Mouse (Mus musculus): ENCODE measurements at regions not wholly inside any gene's neighbourhood (a gene's known extent, or its start where the extent isn't known, plus 50 kb on each side); places are given as distances from the start of the nearest gene placed in this dataset.
A peak's percentile ranks its signal among the peaks of the same experiment; 100 is the strongest.

DNA sequence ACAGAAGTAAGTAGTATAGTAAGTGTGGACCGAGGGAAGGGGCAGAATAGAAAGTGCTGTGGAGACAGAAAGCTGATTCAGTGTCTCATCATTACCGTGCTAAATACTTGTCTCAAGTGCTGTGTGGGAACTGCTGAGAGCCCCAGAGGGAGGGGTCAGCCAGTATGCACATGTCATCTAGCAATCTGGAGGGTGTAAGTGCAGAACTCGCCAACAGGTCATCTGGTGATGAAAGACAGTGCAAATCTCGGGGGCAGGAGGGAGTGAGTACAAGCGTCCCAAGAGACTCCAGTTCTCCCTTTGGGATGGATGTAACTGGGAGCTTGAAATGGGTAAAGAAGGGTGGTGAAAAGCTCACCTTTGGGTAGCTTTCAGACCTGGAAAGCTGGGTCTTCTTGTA, 535.7 kb downstream of the Bcl11a start:
- DNase-seq, result no peak

- DNase-seq, result no peak
Observed at GRCm38 (mm10) chr11:24615436-24615835, 537.6 kb downstream of the Bcl11a start.

DNA sequence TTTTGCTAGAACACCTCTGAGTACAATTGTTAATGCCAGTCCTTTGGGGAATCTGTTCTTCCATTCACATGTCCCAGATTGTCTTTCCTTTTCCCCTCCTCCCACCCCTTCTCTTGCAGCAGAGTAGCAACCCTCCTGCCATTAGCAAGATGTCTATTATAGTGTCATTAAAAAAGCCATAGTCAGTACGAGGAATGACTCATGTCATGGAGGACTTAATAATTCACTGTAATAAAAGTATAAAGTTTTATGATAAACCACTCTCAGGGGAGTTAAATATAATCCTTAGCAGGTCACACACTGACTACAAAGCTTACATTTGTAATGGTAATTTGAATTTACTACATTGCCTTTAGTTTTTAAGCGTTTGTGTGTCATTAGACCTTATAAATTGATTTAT, 540.7 kb downstream of the Bcl11a start:
- DNase-seq, result no peak

- DNase-seq, result no peak
Observed at GRCm38 (mm10) chr11:24619021-24619420, 541.2 kb downstream of the Bcl11a start.

DNA sequence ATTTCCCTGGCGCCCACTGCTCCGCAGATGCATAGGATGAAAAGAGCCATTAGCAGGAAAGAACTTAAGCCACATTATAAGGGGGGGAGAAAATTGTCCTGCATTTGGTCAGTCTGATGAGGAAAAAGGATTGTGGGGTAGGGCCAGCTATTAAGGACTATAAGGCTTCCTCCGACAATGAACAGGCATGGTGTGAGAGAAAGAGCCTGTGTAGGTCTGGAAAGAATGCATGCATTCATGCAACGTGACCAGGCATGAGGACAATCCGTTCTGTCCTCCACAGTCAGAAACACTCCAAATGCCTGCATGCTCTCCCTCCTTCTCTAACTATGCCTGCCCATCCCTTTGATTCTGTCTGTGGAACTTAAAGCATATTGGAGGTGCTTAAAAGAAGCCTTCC, 550.8 kb downstream of the Bcl11a start:
- no peak for DNase-seq

GRCm38 (mm10) chr11:24629431-24629830, 551.6 kb downstream of the Bcl11a start:
- DNase-seq, result no peak

DNA sequence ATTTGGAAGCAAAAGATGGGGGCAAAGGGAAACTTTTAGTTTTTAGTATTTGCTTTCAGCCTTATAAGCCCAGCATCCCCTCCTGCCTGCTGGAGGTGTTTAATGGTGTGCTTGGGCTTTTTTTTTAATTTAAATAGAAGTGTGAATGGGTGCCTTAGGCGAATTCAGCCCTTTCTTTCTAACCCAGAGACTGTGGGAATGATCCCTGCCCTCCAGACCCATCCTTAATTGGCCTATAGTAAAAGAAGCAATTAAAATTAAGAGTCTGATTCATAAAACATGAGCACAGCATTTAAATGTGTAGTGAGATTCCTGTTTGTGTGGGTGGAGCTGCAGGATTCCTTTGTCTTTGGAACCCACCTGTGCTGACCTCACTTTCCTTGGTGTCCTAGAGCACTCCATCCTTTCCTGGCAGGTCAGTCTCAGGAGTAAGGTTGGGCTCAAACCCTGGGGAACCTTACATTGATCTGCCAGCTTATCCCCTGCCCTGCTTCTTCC, 552.6 kb downstream of the Bcl11a start:
- no peak for DNase-seq

- DNase-seq, result peak; percentile 1
Observed at GRCm38 (mm10) chr11:24631651-24632050, 553.8 kb downstream of the Bcl11a start.

DNA sequence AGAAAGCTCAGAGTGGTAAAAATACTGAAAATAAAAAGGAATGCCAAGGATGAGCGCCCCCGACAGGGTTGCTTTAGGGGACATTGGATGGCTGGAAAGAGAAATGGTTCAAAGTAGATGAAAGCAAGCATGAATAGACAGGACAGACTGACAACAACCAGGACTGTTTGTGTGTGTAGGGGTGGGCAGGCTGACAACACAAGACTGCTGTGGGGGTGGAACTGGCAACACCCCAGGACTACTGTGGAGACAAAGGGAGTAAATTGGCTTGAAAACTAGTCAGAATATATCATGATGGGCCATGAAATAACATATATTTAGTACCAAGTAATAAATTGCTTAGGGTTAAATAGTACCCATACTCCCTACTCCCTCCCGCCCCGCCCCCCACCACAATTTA, 558.9 kb downstream of the Bcl11a start:
- DNase-seq, result no peak

GRCm38 (mm10) chr11:24643439-24644109, 565.7 kb downstream of the Bcl11a start:
- DNase-seq, result no peak

- no peak for DNase-seq
Observed at GRCm38 (mm10) chr11:24652852-24653251, 575.0 kb downstream of the Bcl11a start.

GRCm38 (mm10) chr11:24664082-24664481, 586.2 kb downstream of the Bcl11a start:
- DNase-seq, result no peak

GRCm38 (mm10) chr11:24665310-24665709, 587.5 kb downstream of the Bcl11a start:
- DNase-seq, result no peak

GRCm38 (mm10) chr11:24671662-24672061, 593.8 kb downstream of the Bcl11a start:
- no peak for DNase-seq

- no peak for DNase-seq
Observed at GRCm38 (mm10) chr11:24673248-24674207, 595.7 kb downstream of the Bcl11a start.

- no peak for DNase-seq
Observed at GRCm38 (mm10) chr11:24674208-24674571, 596.3 kb downstream of the Bcl11a start.

- no peak for DNase-seq
Observed at GRCm38 (mm10) chr11:24677016-24677415, 599.2 kb downstream of the Bcl11a start.

DNA sequence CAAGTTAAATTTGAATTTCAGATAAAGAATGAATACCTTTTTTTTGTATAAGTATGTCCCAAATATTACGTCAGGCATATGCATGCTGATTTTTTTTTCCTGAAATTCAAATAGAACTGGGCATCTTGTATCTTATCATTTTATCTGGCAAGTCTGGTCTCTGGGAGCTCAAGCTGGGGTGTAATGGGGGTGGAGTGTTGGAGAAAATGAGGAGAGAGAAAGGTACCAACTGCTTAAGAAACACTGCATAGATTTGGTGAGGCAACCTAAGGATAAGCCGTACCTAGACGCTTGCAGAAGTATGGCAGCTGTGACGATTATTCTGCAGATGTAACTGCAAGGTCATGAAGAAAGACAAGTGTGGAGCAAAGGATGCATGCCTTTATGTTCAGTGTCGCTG, 601.7 kb downstream of the Bcl11a start:
- no peak for DNase-seq

- DNase-seq, result no peak
Observed at GRCm38 (mm10) chr11:24682423-24682822, 604.6 kb downstream of the Bcl11a start.

GRCm38 (mm10) chr11:24685545-24686467, 608.0 kb downstream of the Bcl11a start:
- DNase-seq, result no peak

DNA sequence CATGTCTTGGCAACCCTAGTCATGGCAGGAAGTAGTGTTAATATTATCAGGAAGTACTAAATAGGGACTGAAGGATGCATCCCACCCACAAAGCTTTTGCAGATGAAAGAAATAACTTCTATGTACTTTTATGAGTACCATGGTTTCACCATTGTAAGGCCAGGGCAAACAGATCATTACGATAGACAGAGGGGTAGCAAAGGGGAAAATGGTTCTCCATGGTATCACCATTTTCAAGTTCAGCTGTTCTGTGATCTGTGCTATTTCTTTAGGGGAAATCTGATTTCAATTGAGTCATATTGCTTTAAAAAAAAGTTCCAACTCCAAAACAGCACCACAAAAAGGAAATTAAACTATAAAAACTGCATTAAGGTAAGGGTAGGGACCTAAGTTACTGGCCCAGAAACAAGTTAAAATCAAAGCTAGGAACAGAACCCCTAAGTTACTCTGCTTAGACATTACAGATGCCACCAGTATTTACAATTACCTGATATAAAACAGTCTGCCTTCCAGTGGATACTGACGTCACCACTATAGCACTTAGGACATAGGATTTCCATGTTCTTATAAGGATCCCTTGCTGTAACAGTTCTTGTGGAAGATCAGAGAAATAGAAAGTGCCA, 610.4 kb downstream of the Bcl11a start:
- DNase-seq, result no peak

- DNase-seq, result peak; percentile 14
Observed at GRCm38 (mm10) chr11:24689807-24690333, 612.0 kb downstream of the Bcl11a start.

Measured in cerebellum, adult 9-10 months (tissue).